Mouse (Mus musculus): ENCODE data around the gene Vash1. TPM values are rescaled to one million over a fixed set of nuclear protein-coding genes. Genes with fewer than 3 reads are reported as not detected.

Vash1 gene
- polyA plus RNA-seq, 2 experiments, result 11.3 to 14.5 TPM

GRCm38 (mm10) chr12:86672507-86672906 is 6.0 kb upstream of the Vash1 start:
- no peak for DNase-seq (ENCODE audit: low spot score)
- no peak for TF ChIP-seq POLR2A (IDR thresholded peaks at IDR 0.05; ENCODE audit: borderline replicate concordance, extremely low read depth, insufficient read depth, insufficient read length)
- Histone ChIP-seq H3K9ac (ENCODE audit: low read depth, low read length, severe bottlenecking) (no peak overlapping the region), H3K27ac (replicated peaks; ENCODE audit: low read depth, low read length) (no peak overlapping the region), H3K36me3 (ENCODE audit: control insufficient read depth, insufficient read depth, low read length) (no peaks in the 10 kb centered on the region), H3K4me1 (ENCODE audit: control insufficient read depth, insufficient read depth, low read length) (no peaks in the 10 kb centered on the region), H3K9me3 (ENCODE audit: control insufficient read depth, low read length) (no peaks in the 10 kb centered on the region), H3K4me3 (replicated peaks; ENCODE audit: low read length) (no peak overlapping the region), H3K4me2 (replicated peaks; ENCODE audit: low read depth, low read length, severe bottlenecking) (no peak overlapping the region), H3K27me3 (ENCODE audit: control insufficient read depth, insufficient read depth, low read length) (no peaks in the 10 kb centered on the region)
- 70% methylated on average over 5 of the region's 5 CpGs for WGBS
- ATAC-seq (ENCODE audit: low FRiP score, low read depth), result no peak

- Histone ChIP-seq H3K27me3 (ENCODE audit: control insufficient read depth, insufficient read depth, low read length) (no peaks in the 10 kb centered on the region), H3K27ac (replicated peaks; ENCODE audit: low read depth, low read length) (peak overlapping the region; percentile 82), H3K4me2 (replicated peaks; ENCODE audit: low read depth, low read length, severe bottlenecking) (peak overlapping the region; percentile 98), H3K9ac (ENCODE audit: low read depth, low read length, severe bottlenecking) (peak overlapping the region; percentile 75), H3K4me3 (replicated peaks; ENCODE audit: low read length) (peak overlapping the region; percentile 87), H3K9me3 (ENCODE audit: control insufficient read depth, low read length) (no peaks in the 10 kb centered on the region), H3K36me3 (ENCODE audit: control insufficient read depth, insufficient read depth, low read length) (0 out of 2 replicates have a peak, but pooled peaks cover 3% of the 10 kb centered on the region), H3K4me1 (ENCODE audit: control insufficient read depth, insufficient read depth, low read length) (peaks cover 7% of the 10 kb centered on the region)
- no peak for TF ChIP-seq POLR2A (IDR thresholded peaks at IDR 0.05; ENCODE audit: borderline replicate concordance, extremely low read depth, insufficient read depth, insufficient read length)
- DNase-seq (ENCODE audit: low spot score) (peak; percentile 44), ATAC-seq (ENCODE audit: low FRiP score, low read depth) (no peak)
- 0% methylated on average over 8 of the region's 9 CpGs for WGBS
These were observed 1.0 kb downstream of the Vash1 start for GRCm38 (mm10) chr12:86679546-86679930.

- TF ChIP-seq POLR2A (IDR thresholded peaks at IDR 0.05; ENCODE audit: borderline replicate concordance, extremely low read depth, insufficient read depth, insufficient read length), result no peak
- Histone ChIP-seq H3K9me3 (ENCODE audit: control insufficient read depth, low read length) (no peaks in the 10 kb centered on the region), H3K27me3 (ENCODE audit: control insufficient read depth, insufficient read depth, low read length) (no peaks in the 10 kb centered on the region), H3K4me3 (replicated peaks; ENCODE audit: low read length) (peak overlapping the region; percentile 87), H3K9ac (ENCODE audit: low read depth, low read length, severe bottlenecking) (peak overlapping the region; percentile 75), H3K4me2 (replicated peaks; ENCODE audit: low read depth, low read length, severe bottlenecking) (peak overlapping the region; percentile 98), H3K27ac (replicated peaks; ENCODE audit: low read depth, low read length) (no peak overlapping the region; the same call in 1 of the 2 replicates), H3K36me3 (ENCODE audit: control insufficient read depth, insufficient read depth, low read length) (0 out of 2 replicates have a peak, but pooled peaks cover 3% of the 10 kb centered on the region), H3K4me1 (ENCODE audit: control insufficient read depth, insufficient read depth, low read length) (peaks cover 7% of the 10 kb centered on the region)
- 28% methylated on average over 12 of the region's 12 CpGs for WGBS
- ATAC-seq (ENCODE audit: low FRiP score, low read depth), result no peak
- DNase-seq (ENCODE audit: low spot score), result no peak
These were observed 1.5 kb downstream of the Vash1 start for GRCm38 (mm10) chr12:86679991-86680491.

GRCm38 (mm10) chr12:86680591-86681193 is 2.2 kb downstream of the Vash1 start:
- no peak for TF ChIP-seq POLR2A (IDR thresholded peaks at IDR 0.05; ENCODE audit: borderline replicate concordance, extremely low read depth, insufficient read depth, insufficient read length)
- H3K4me1 ChIP-seq (ENCODE audit: control insufficient read depth, insufficient read depth, low read length), result peaks cover 7% of the 10 kb centered on the region
- H3K27ac ChIP-seq (replicated peaks; ENCODE audit: low read depth, low read length), result no peak overlapping the region; the same call in 1 of the 2 replicates
- no peaks in the 10 kb centered on the region for H3K9me3 ChIP-seq (ENCODE audit: control insufficient read depth, low read length)
- WGBS, result 58% methylated on average over 11 of the region's 11 CpGs
- DNase-seq (ENCODE audit: low spot score) (no peak), ATAC-seq (ENCODE audit: low FRiP score, low read depth) (no peak)
- H3K36me3 ChIP-seq (ENCODE audit: control insufficient read depth, insufficient read depth, low read length), result 0 out of 2 replicates have a peak, but pooled peaks cover 3% of the 10 kb centered on the region
- peak overlapping the region; percentile 87 for H3K4me3 ChIP-seq (replicated peaks; ENCODE audit: low read length)
- peak overlapping the region; percentile 98 for H3K4me2 ChIP-seq (replicated peaks; ENCODE audit: low read depth, low read length, severe bottlenecking)
- no peaks in the 10 kb centered on the region for H3K27me3 ChIP-seq (ENCODE audit: control insufficient read depth, insufficient read depth, low read length)
- peak overlapping the region; percentile 34 for H3K9ac ChIP-seq (ENCODE audit: low read depth, low read length, severe bottlenecking)

GRCm38 (mm10) chr12:86681626-86682025 is 3.1 kb downstream of the Vash1 start:
- H3K27ac ChIP-seq (replicated peaks; ENCODE audit: low read depth, low read length), result no peak overlapping the region
- DNase-seq (ENCODE audit: low spot score), result no peak
- no peak overlapping the region for H3K4me2 ChIP-seq (replicated peaks; ENCODE audit: low read depth, low read length, severe bottlenecking)
- H3K4me1 ChIP-seq (ENCODE audit: control insufficient read depth, insufficient read depth, low read length), result peaks cover 7% of the 10 kb centered on the region
- peaks cover 7% of the 10 kb centered on the region; the same call in 1 of the 2 replicates for H3K36me3 ChIP-seq (ENCODE audit: control insufficient read depth, insufficient read depth, low read length)
- no peak overlapping the region for H3K9ac ChIP-seq (ENCODE audit: low read depth, low read length, severe bottlenecking)
- no peak for ATAC-seq (ENCODE audit: low FRiP score, low read depth)
- H3K4me3 ChIP-seq (replicated peaks; ENCODE audit: low read length), result no peak overlapping the region
- WGBS, result 85% methylated on average over 9 of the region's 9 CpGs
- no peaks in the 10 kb centered on the region for H3K9me3 ChIP-seq (ENCODE audit: control insufficient read depth, low read length)
- no peak for TF ChIP-seq POLR2A (IDR thresholded peaks at IDR 0.05; ENCODE audit: borderline replicate concordance, extremely low read depth, insufficient read depth, insufficient read length)
- no peaks in the 10 kb centered on the region for H3K27me3 ChIP-seq (ENCODE audit: control insufficient read depth, insufficient read depth, low read length)
